Mouse (Mus musculus): ENCODE measurements around the gene Sephs1.

Sephs1 gene

GRCm38 (mm10) chr2:4881350-4882248 lies at the start of gene Sephs1:
TSS of gene Sephs1 (plus strand) at chr2:4881564.
- DNase-seq (ENCODE audit: low spot score in 2 of 2): peak; percentile 68

GRCm38 (mm10) chr2:4832166-4832565 lies 49.2 kb upstream of the Sephs1 start:
- DNase-seq (ENCODE audit: low spot score in 2 of 2): no peak

GRCm38 (mm10) chr2:4849449-4849848 lies 31.9 kb upstream of the Sephs1 start:
- no peak for DNase-seq (ENCODE audit: low spot score in 2 of 2)

GRCm38 (mm10) chr2:4857186-4857585 lies 24.2 kb upstream of the Sephs1 start:
- no peak for DNase-seq (ENCODE audit: low spot score in 2 of 2)

GRCm38 (mm10) chr2:4858161-4858560 lies 23.2 kb upstream of the Sephs1 start:
- no peak for DNase-seq (ENCODE audit: low spot score in 2 of 2)

- peak; percentile 42 to 79 for DNase-seq (ENCODE audit: low spot score in 2 of 2)
Observed at GRCm38 (mm10) chr2:4864008-4864816, 17.2 kb upstream of the Sephs1 start.

- DNase-seq (ENCODE audit: low spot score in 2 of 2): no peak
Observed at GRCm38 (mm10) chr2:4864817-4865296, 16.5 kb upstream of the Sephs1 start.

- no peak for DNase-seq (ENCODE audit: low spot score in 2 of 2)
Observed at GRCm38 (mm10) chr2:4868028-4868725, 13.2 kb upstream of the Sephs1 start.

- DNase-seq (ENCODE audit: low spot score in 2 of 2): no peak
Observed at GRCm38 (mm10) chr2:4872740-4873139, 8.6 kb upstream of the Sephs1 start.

GRCm38 (mm10) chr2:4873331-4873730 lies 8.0 kb upstream of the Sephs1 start:
- no peak for DNase-seq (ENCODE audit: low spot score in 2 of 2)

GRCm38 (mm10) chr2:4875090-4875489 lies 6.3 kb upstream of the Sephs1 start:
- DNase-seq (ENCODE audit: low spot score in 2 of 2): no peak

GRCm38 (mm10) chr2:4876131-4876530 lies 5.2 kb upstream of the Sephs1 start:
- DNase-seq (ENCODE audit: low spot score in 2 of 2): no peak

GRCm38 (mm10) chr2:4880737-4881349 lies 521 bp upstream of the Sephs1 start:
- peak; percentile 17 to 41 for DNase-seq (ENCODE audit: low spot score in 2 of 2)

- peak; percentile 50 to 54 for DNase-seq (ENCODE audit: low spot score in 2 of 2)
Observed at GRCm38 (mm10) chr2:4882249-4882791, 956 bp downstream of the Sephs1 start.

- no peak for DNase-seq (ENCODE audit: low spot score in 2 of 2)
Observed at GRCm38 (mm10) chr2:4883009-4883704, 1.8 kb downstream of the Sephs1 start.

GRCm38 (mm10) chr2:4886896-4887295 lies 5.5 kb downstream of the Sephs1 start:
- no peak for DNase-seq (ENCODE audit: low spot score in 2 of 2)

GRCm38 (mm10) chr2:4895598-4895997 lies 14.2 kb downstream of the Sephs1 start:
- DNase-seq (ENCODE audit: low spot score in 2 of 2): no peak

GRCm38 (mm10) chr2:4896970-4897369 lies 15.6 kb downstream of the Sephs1 start:
- no peak for DNase-seq (ENCODE audit: low spot score in 2 of 2)

GRCm38 (mm10) chr2:4900624-4901023 lies 19.3 kb downstream of the Sephs1 start:
- no peak for DNase-seq (ENCODE audit: low spot score in 2 of 2)

- DNase-seq (ENCODE audit: low spot score in 2 of 2): no peak
Observed at GRCm38 (mm10) chr2:4902346-4902745, 21.0 kb downstream of the Sephs1 start.

GRCm38 (mm10) chr2:4907120-4907519 lies 25.8 kb downstream of the Sephs1 start:
- DNase-seq (ENCODE audit: low spot score in 2 of 2): no peak

All from frontal cortex, postnatal 14 days (tissue).